Mouse (Mus musculus) adrenal gland, adult 2 months (tissue): ENCODE measurements around the gene Lpp. TPM values are rescaled to one million over a fixed set of nuclear protein-coding genes. Genes with fewer than 3 reads are reported as not detected.

Source experiments
- microRNA-seq, 2 experiments: library from miRNA; unstranded; fragments of <30 nt; microRNA quantifications; one replicate each; pipeline ENCODE4 v1.2.0; 2021
- polyA plus RNA-seq: library from polyadenylated mRNA; depleted of rRNA; stranded (reverse); fragments of >200 nt; gene quantifications from 2 replicates; pipeline ENCODE4 v1.2.3, GENCODE M21; 2012
- total RNA-seq, 2 experiments: library from RNA; stranded (reverse); gene quantifications; 2 replicates each; pipeline ENCODE4 v1.2.3; 2021

The Lpp gene
- total and polyA plus RNA-seq, 3 experiments, result 32.3 to 94.8 (median 35.1) TPM

Small RNA genes lying within 50 kb of the gene (microRNA-seq; reads per million reads assigned to microRNA genes)
- gene Mir28a, result 5,266 to 6,130 reads per million in 2 experiments
